40 mouse cellular contexts compared by ENCODE assay signal in genomic region chr2:86080478-86080877, GRCm38 (mm10). TPM values are rescaled to one million over a fixed set of nuclear protein-coding genes. Genes with fewer than 3 reads are reported as not detected.
"Had no signal": no experiment of that assay in that cellular context is flagged by ENCODE, and none has a peak within 500 bp of the region (broad histone marks: within the 10 kb centered on the region; RNA-seq: fewer than 3 reads in every experiment).

No protein-coding gene starts in this region.

RNA-seq across cellular contexts. Expression of gene Olfr1036, which starts 6.7 kb away (rescaled TPM):
- total RNA-seq: heart, postnatal 10 days; heart, postnatal 14 days; heart, postnatal 25 days; heart, postnatal 36 days; heart, postnatal 4 days; hematopoietic stem cell, adult 5-6 weeks; hindbrain, postnatal 0 days; layer of hippocampus, adult 18-20 months; layer of hippocampus, adult 2 months; layer of hippocampus, adult 8-10 months; layer of hippocampus, postnatal 10 days; layer of hippocampus, postnatal 14 days; layer of hippocampus, postnatal 25 days; layer of hippocampus, postnatal 36 days; left cerebral cortex, adult 18-20 months had no signal
- polyA plus RNA-seq: heart, embryonic 10.5 days; heart, embryonic 11.5 days; heart, embryonic 12.5 days; heart, embryonic 13.5 days; heart, embryonic 14.5 days; heart, embryonic 15.5 days; heart, embryonic 16.5 days; heart, postnatal 0 days; hindbrain, embryonic 10.5 days; hindbrain, embryonic 12.5 days; hindbrain, embryonic 13.5 days; hindbrain, embryonic 14.5 days; hindbrain, embryonic 15.5 days; hindbrain, embryonic 16.5 days; hindbrain, postnatal 0 days; inflammation-experienced regulatory T-cells, adult 6 months; intestine, embryonic 14.5 days; intestine, embryonic 15.5 days; intestine, embryonic 16.5 days; intestine, postnatal 0 days; kidney, adult 2 months; kidney, embryonic 14.5 days; kidney, embryonic 15.5 days; kidney, embryonic 16.5 days; kidney, postnatal 0 days; large intestine, adult 2 months had no signal

RNA-seq across cellular contexts. Expression of gene Olfr1037, which starts 6.7 kb away (rescaled TPM):
- total RNA-seq: heart, postnatal 10 days; heart, postnatal 14 days; heart, postnatal 25 days; heart, postnatal 36 days; heart, postnatal 4 days; hematopoietic stem cell, adult 5-6 weeks; hindbrain, postnatal 0 days; layer of hippocampus, adult 18-20 months; layer of hippocampus, adult 2 months; layer of hippocampus, adult 8-10 months; layer of hippocampus, postnatal 10 days; layer of hippocampus, postnatal 14 days; layer of hippocampus, postnatal 25 days; layer of hippocampus, postnatal 36 days; left cerebral cortex, adult 18-20 months had no signal
- polyA plus RNA-seq: heart, embryonic 10.5 days; heart, embryonic 11.5 days; heart, embryonic 12.5 days; heart, embryonic 13.5 days; heart, embryonic 14.5 days; heart, embryonic 15.5 days; heart, embryonic 16.5 days; heart, postnatal 0 days; hindbrain, embryonic 10.5 days; hindbrain, embryonic 12.5 days; hindbrain, embryonic 13.5 days; hindbrain, embryonic 14.5 days; hindbrain, embryonic 15.5 days; hindbrain, embryonic 16.5 days; hindbrain, postnatal 0 days; inflammation-experienced regulatory T-cells, adult 6 months; intestine, embryonic 14.5 days; intestine, embryonic 15.5 days; intestine, embryonic 16.5 days; intestine, postnatal 0 days; kidney, adult 2 months; kidney, embryonic 14.5 days; kidney, embryonic 15.5 days; kidney, embryonic 16.5 days; kidney, postnatal 0 days; large intestine, adult 2 months had no signal

RNA-seq across cellular contexts. Expression of gene Olfr1034, which starts 34.8 kb away (rescaled TPM):
- total RNA-seq: hematopoietic stem cell, adult 5-6 weeks; layer of hippocampus, adult 18-20 months; layer of hippocampus, adult 2 months; layer of hippocampus, adult 8-10 months; layer of hippocampus, postnatal 10 days; layer of hippocampus, postnatal 14 days; layer of hippocampus, postnatal 25 days; layer of hippocampus, postnatal 36 days; left cerebral cortex, adult 18-20 months had no signal
- polyA plus RNA-seq: heart, embryonic 10.5 days; heart, embryonic 11.5 days; heart, embryonic 12.5 days; heart, embryonic 13.5 days; heart, embryonic 16.5 days; hindbrain, embryonic 10.5 days; hindbrain, embryonic 12.5 days; hindbrain, embryonic 13.5 days; hindbrain, embryonic 14.5 days; hindbrain, embryonic 15.5 days; hindbrain, embryonic 16.5 days; inflammation-experienced regulatory T-cells, adult 6 months; intestine, embryonic 14.5 days; intestine, embryonic 16.5 days; kidney, embryonic 14.5 days had no signal

RNA-seq across cellular contexts. Expression of gene Olfr1039, which starts 55.2 kb away (rescaled TPM):
- total RNA-seq: heart, postnatal 10 days; heart, postnatal 14 days; heart, postnatal 25 days; heart, postnatal 36 days; heart, postnatal 4 days; hematopoietic stem cell, adult 5-6 weeks; hindbrain, postnatal 0 days; layer of hippocampus, adult 18-20 months; layer of hippocampus, adult 2 months; layer of hippocampus, postnatal 10 days; layer of hippocampus, postnatal 14 days; layer of hippocampus, postnatal 25 days; layer of hippocampus, postnatal 36 days; left cerebral cortex, adult 18-20 months had no signal
- polyA plus RNA-seq: heart, embryonic 10.5 days; heart, embryonic 11.5 days; heart, embryonic 12.5 days; heart, embryonic 13.5 days; heart, embryonic 14.5 days; heart, embryonic 15.5 days; heart, embryonic 16.5 days; heart, postnatal 0 days; hindbrain, embryonic 10.5 days; hindbrain, embryonic 12.5 days; hindbrain, embryonic 13.5 days; hindbrain, embryonic 14.5 days; hindbrain, embryonic 15.5 days; hindbrain, embryonic 16.5 days; hindbrain, postnatal 0 days; inflammation-experienced regulatory T-cells, adult 6 months; intestine, embryonic 14.5 days; intestine, embryonic 15.5 days; intestine, embryonic 16.5 days; intestine, postnatal 0 days; kidney, adult 2 months; kidney, embryonic 14.5 days; kidney, embryonic 15.5 days; kidney, embryonic 16.5 days; kidney, postnatal 0 days; large intestine, adult 2 months had no signal
